Mouse (Mus musculus): Measurements from ENCODE around the gene Ltbp4. TPM values are rescaled to one million over a fixed set of nuclear protein-coding genes. Genes with fewer than 3 reads are reported as not detected.

Ltbp4 gene
- total and polyA plus RNA-seq, 3 experiments = 2.9 to 14.2 TPM; not detected in 1

- TF ChIP-seq MXI1 (IDR thresholded peaks at IDR 0.05; ENCODE audit: low read depth, low read length) = no peak
- TF ChIP-seq SMC3 (IDR thresholded peaks at IDR 0.05; ENCODE audit: low read depth, low read length) = no peak
- no peak for TF ChIP-seq USF1 (IDR thresholded peaks at IDR 0.05; ENCODE audit: low read depth, low read length)
- no peak for TF ChIP-seq GATA1 (IDR thresholded peaks at IDR 0.05; ENCODE audit: low read depth, low read length)
- no peak for TF ChIP-seq ZMIZ1 (IDR thresholded peaks at IDR 0.05; ENCODE audit: low read depth, low read length)
- no peak for TF ChIP-seq MEF2A (IDR thresholded peaks at IDR 0.05; ENCODE audit: extremely low read depth, insufficient replicate concordance, low read depth, low read length, poor library complexity, severe bottlenecking)
- no peak for TF ChIP-seq MAFK (IDR thresholded peaks at IDR 0.05; ENCODE audit: borderline replicate concordance, low read depth, low read length)
- TF ChIP-seq ZC3H11A (IDR thresholded peaks at IDR 0.05; ENCODE audit: low read depth, low read length) = no peak
- TF ChIP-seq TCF12 (IDR thresholded peaks at IDR 0.05; ENCODE audit: low read depth, low read length) = no peak
- no peak for TF ChIP-seq MAZ (IDR thresholded peaks at IDR 0.05; ENCODE audit: low read depth, low read length)
- no peak for TF ChIP-seq E2F4 (IDR thresholded peaks at IDR 0.05; ENCODE audit: borderline replicate concordance, low read depth, low read length)
- no peak for TF ChIP-seq RCOR1 (IDR thresholded peaks at IDR 0.05; ENCODE audit: low read depth, low read length)
- TF ChIP-seq ZNF384 (IDR thresholded peaks at IDR 0.05; ENCODE audit: low read depth, low read length) = no peak
- no peak for TF ChIP-seq GABPA (IDR thresholded peaks at IDR 0.05; ENCODE audit: low read depth, low read length)
- no peak for TF ChIP-seq CHD2 (IDR thresholded peaks at IDR 0.05; ENCODE audit: low read length)
- no peak for TF ChIP-seq SIN3A (IDR thresholded peaks at IDR 0.05; ENCODE audit: low read length)
- no peak for TF ChIP-seq TBP (IDR thresholded peaks at IDR 0.05; ENCODE audit: low read depth, low read length)
- TF ChIP-seq MYC (IDR thresholded peaks at IDR 0.05; ENCODE audit: low read depth, low read length) = no peak
- no peak for TF ChIP-seq POLR2AphosphoS5 (IDR thresholded peaks at IDR 0.05; ENCODE audit: borderline replicate concordance, low read depth, low read length)
- TF ChIP-seq BHLHE40 (IDR thresholded peaks at IDR 0.05; ENCODE audit: borderline replicate concordance, low read depth, low read length) = no peak
- no peaks in the 10 kb centered on the region for H3K9me3 ChIP-seq (replicated peaks; ENCODE audit: insufficient read depth, low read length)
- peaks cover 0 to 7% of the 10 kb centered on the region in 2 experiments; a peak in 1 of 4 replicates for H3K4me1 ChIP-seq (ENCODE audit: control insufficient read depth in 1 of 2, insufficient read depth in 2 of 2, low read length in 2 of 2)
- no peaks in the 10 kb centered on the region for H3K27me3 ChIP-seq (ENCODE audit: control insufficient read depth in 1 of 2, insufficient read depth in 2 of 2, low read length in 2 of 2)
- no peak for DNase-seq (ENCODE audit: low read depth, low spot score)
- H3K27ac ChIP-seq (ENCODE audit: control insufficient read depth, low read depth, low read length) = no peak overlapping the region
- no peak overlapping the region for H3K9ac ChIP-seq (ENCODE audit: control insufficient read depth, low read depth, low read length, poor library complexity, severe bottlenecking)
- peaks cover 0 to 3% of the 10 kb centered on the region in 2 experiments; a peak in 2 of 4 replicates for H3K36me3 ChIP-seq (ENCODE audit: control insufficient read depth in 1 of 2, insufficient read depth in 2 of 2, low read length in 2 of 2)
- no peak overlapping the region for H3K4me3 ChIP-seq (ENCODE audit: control insufficient read depth in 1 of 2, insufficient read depth in 1 of 2, low read depth in 2 of 2, low read length in 2 of 2)
- H3K79me2 ChIP-seq (ENCODE audit: control insufficient read depth, insufficient read depth, low read length, poor library complexity) = no peaks in the 10 kb centered on the region
Measured at GRCm38 (mm10) chr7:27345444-27345843, 8.0 kb upstream of the Ltbp4 start.

GRCm38 (mm10) chr7:27342595-27342994 is 5.1 kb upstream of the Ltbp4 start:
- no peaks in the 10 kb centered on the region for H3K9me3 ChIP-seq (replicated peaks; ENCODE audit: insufficient read depth, low read length)
- H3K9ac ChIP-seq (ENCODE audit: control insufficient read depth, low read depth, low read length, poor library complexity, severe bottlenecking) = no peak overlapping the region
- peak; percentile 83 for DNase-seq (ENCODE audit: low read depth, low spot score)
- H3K36me3 ChIP-seq (ENCODE audit: control insufficient read depth in 1 of 2, insufficient read depth in 2 of 2, low read length in 2 of 2) = peaks cover 0 to 3% of the 10 kb centered on the region in 2 experiments; a peak in 2 of 4 replicates
- no peaks in the 10 kb centered on the region for H3K27me3 ChIP-seq (ENCODE audit: control insufficient read depth in 1 of 2, insufficient read depth in 2 of 2, low read length in 2 of 2)
- H3K4me1 ChIP-seq (ENCODE audit: control insufficient read depth in 1 of 2, insufficient read depth in 2 of 2, low read length in 2 of 2) = peaks cover 0 to 7% of the 10 kb centered on the region in 2 experiments; a peak in 1 of 4 replicates
- H3K4me3 ChIP-seq (ENCODE audit: control insufficient read depth in 1 of 2, insufficient read depth in 1 of 2, low read depth in 2 of 2, low read length in 2 of 2) = no peak overlapping the region
- H3K27ac ChIP-seq (ENCODE audit: control insufficient read depth, low read depth, low read length) = no peak overlapping the region
- H3K79me2 ChIP-seq (ENCODE audit: control insufficient read depth, insufficient read depth, low read length, poor library complexity) = no peaks in the 10 kb centered on the region
- TF ChIP-seq POLR2AphosphoS5 (IDR thresholded peaks at IDR 0.05; ENCODE audit: borderline replicate concordance, low read depth, low read length) (no peak), JUND (IDR thresholded peaks at IDR 0.05; ENCODE audit: low read depth, low read length) (peak; percentile 88; the same call in 1 of the 2 replicates), CTCF (IDR thresholded peaks at IDR 0.05 in 2 of 3, conservative IDR thresholded peaks at IDR 0.05 in 1 of 3; ENCODE audit: control insufficient read depth in 1 of 3, insufficient read depth in 1 of 3, low read depth in 2 of 3, low read length in 3 of 3, poor library complexity in 1 of 3, severe bottlenecking in 1 of 3) (peak; percentile 41 to 61 (median 55)), SMC3 (IDR thresholded peaks at IDR 0.05; ENCODE audit: low read depth, low read length) (peak; percentile 50), GABPA (IDR thresholded peaks at IDR 0.05; ENCODE audit: low read depth, low read length) (no peak), MAX (IDR thresholded peaks at IDR 0.05; ENCODE audit: low read length) (no peak), CHD2 (IDR thresholded peaks at IDR 0.05; ENCODE audit: low read length) (peak; percentile 50), NRF1 (IDR thresholded peaks at IDR 0.05; ENCODE audit: insufficient read depth, low read depth, low read length, poor library complexity, severe bottlenecking) (no peak)
